Mouse (Mus musculus) MEL (cell line): Measurements from ENCODE around the gene Rapgef1. TPM values are rescaled to one million over a fixed set of nuclear protein-coding genes. Genes with fewer than 3 reads are reported as not detected.
A peak's percentile ranks its signal among the peaks of the same experiment; 100 is the strongest.
"Not testable (repeated sequence)": the region's sequence is repeated elsewhere in the genome, so short reads cannot be mapped to it uniquely, and the experiment has no call there.

Source experiments
- DNase-seq: peaks from one replicate; pipeline ENCODE4 v3.0.0; 2011; ENCODE audit warnings: low read depth, low spot score
- H3K27ac ChIP-seq: 2 replicates; pipeline ENCODE4 v1.5.1; 2012; ENCODE audit warnings: low read depth, mild to moderate bottlenecking, control low read depth, low read length, moderate library complexity; ENCODE audit not compliant: control insufficient read depth
- H3K27me3 ChIP-seq, 2 experiments: fragments of 150-350 bp in 1 of 2; sonication (generic) in 1 of 2; 2 replicates each; pipeline ENCODE4 v1.6.1; 2012; ENCODE audit warnings: low read length in 2 of 2, mild to moderate bottlenecking in 2 of 2, improper control_type of control experiment in 1 of 2, moderate library complexity in 1 of 2; ENCODE audit not compliant: insufficient read depth in 2 of 2, control insufficient read depth in 1 of 2
- H3K36me3 ChIP-seq, 2 experiments: 2 replicates each; pipeline ENCODE4 v1.6.1; 2012 to 2014; ENCODE audit warnings: low read length in 2 of 2, improper control_type of control experiment in 1 of 2, inconsistent platforms in 1 of 2, mild to moderate bottlenecking in 1 of 2; ENCODE audit not compliant: insufficient read depth in 2 of 2, control insufficient read depth in 1 of 2
- H3K4me1 ChIP-seq, 2 experiments: fragments of 150-350 bp in 1 of 2; sonication (generic) in 1 of 2; 2 replicates each; pipeline ENCODE4 v1.6.1; 2012; ENCODE audit warnings: low read length in 2 of 2, improper control_type of control experiment in 1 of 2, mild to moderate bottlenecking in 1 of 2; ENCODE audit not compliant: insufficient read depth in 2 of 2, control insufficient read depth in 1 of 2
- H3K4me3 ChIP-seq, 2 experiments: fragments of 150-350 bp in 1 of 2; sonication (generic) in 1 of 2; 2 replicates each; pipeline ENCODE4 v1.5.1; 2012; ENCODE audit warnings: low read depth in 2 of 2, low read length in 2 of 2, mild to moderate bottlenecking in 2 of 2, moderate library complexity in 2 of 2, control low read depth in 1 of 2, improper control_type of control experiment in 1 of 2; ENCODE audit not compliant: control insufficient read depth in 1 of 2, insufficient read depth in 1 of 2
- H3K79me2 ChIP-seq: 2 replicates; pipeline ENCODE4 v1.6.1; 2012; ENCODE audit warnings: mild to moderate bottlenecking, low read length, moderate library complexity; ENCODE audit not compliant: control insufficient read depth, poor library complexity, insufficient read depth
- H3K9ac ChIP-seq: 2 replicates; pipeline ENCODE4 v1.6.1; 2012; ENCODE audit warnings: low read depth, mild to moderate bottlenecking, control low read depth, low read length, moderate library complexity; ENCODE audit not compliant: control insufficient read depth, poor library complexity, severe bottlenecking
- H3K9me3 ChIP-seq: fragments of 150-350 bp; sonication (generic); replicated peaks from 2 replicates; pipeline ENCODE4 v1.6.1; 2012; ENCODE audit warnings: mild to moderate bottlenecking, low read length, improper control_type of control experiment, moderate library complexity; ENCODE audit not compliant: insufficient read depth
- BHLHE40 ChIP-seq: IDR thresholded peaks from 2 replicates; pipeline ENCODE4 v1.6.1; 2012; ENCODE audit warnings: low read depth, mild to moderate bottlenecking, inconsistent platforms, low read length, improper control_type of control experiment, borderline replicate concordance
- CHD1 ChIP-seq: IDR thresholded peaks from 2 replicates; pipeline ENCODE4 v1.6.1; 2012; ENCODE audit warnings: low read depth, mild to moderate bottlenecking, inconsistent platforms, low read length, improper control_type of control experiment
- CHD2 ChIP-seq: IDR thresholded peaks from 2 replicates; pipeline ENCODE4 v1.6.1; 2011; ENCODE audit warnings: low read length, improper control_type of control experiment
- CTCF ChIP-seq, 3 experiments: IDR thresholded peaks in 2 of 3; conservative IDR thresholded peaks in 1 of 3; 2 replicates each; pipeline ENCODE4 v1.5.1; 2011 to 2012; ENCODE audit warnings: low read length in 3 of 3, low read depth in 2 of 3, mild to moderate bottlenecking in 2 of 3, improper control_type of control experiment in 1 of 3, inconsistent platforms in 1 of 3, mixed read lengths in 1 of 3, moderate library complexity in 1 of 3; ENCODE audit not compliant: control insufficient read depth in 1 of 3, insufficient read depth in 1 of 3, poor library complexity in 1 of 3, severe bottlenecking in 1 of 3
- E2F4 ChIP-seq: IDR thresholded peaks from 2 replicates; pipeline ENCODE4 v1.6.1; 2011; ENCODE audit warnings: low read depth, low read length, improper control_type of control experiment, borderline replicate concordance
- ELF1 ChIP-seq: IDR thresholded peaks from 2 replicates; pipeline ENCODE4 v1.6.1; 2014; ENCODE audit warnings: low read depth, mild to moderate bottlenecking, inconsistent platforms, low read length, improper control_type of control experiment, moderate library complexity
- EP300 ChIP-seq, 2 experiments: IDR thresholded peaks; 2 replicates each; pipeline ENCODE4 v1.6.1; 2011; ENCODE audit warnings: improper control_type of control experiment in 2 of 2, low read length in 2 of 2, low read depth in 1 of 2, mild to moderate bottlenecking in 1 of 2
- GATA1 ChIP-seq: IDR thresholded peaks from 2 replicates; pipeline ENCODE4 v1.6.1; 2011; ENCODE audit warnings: low read depth, low read length, improper control_type of control experiment
- JUND ChIP-seq: IDR thresholded peaks from 2 replicates; pipeline ENCODE4 v1.6.1; 2011; ENCODE audit warnings: low read depth, mild to moderate bottlenecking, improper control_type of control experiment, low read length
- KAT2A ChIP-seq: conservative IDR thresholded peaks from 2 replicates; pipeline ENCODE4 v1.6.1; 2012; ENCODE audit warnings: low read depth, low read length, improper control_type of control experiment, inconsistent platforms
- MAFK ChIP-seq: IDR thresholded peaks from 2 replicates; pipeline ENCODE4 v1.6.1; 2011; ENCODE audit warnings: low read depth, mild to moderate bottlenecking, low read length, improper control_type of control experiment, borderline replicate concordance
- MAX ChIP-seq: IDR thresholded peaks from 2 replicates; pipeline ENCODE4 v1.6.1; 2011; ENCODE audit warnings: low read length, improper control_type of control experiment
- MAZ ChIP-seq: IDR thresholded peaks from 2 replicates; pipeline ENCODE4 v1.6.1; 2012; ENCODE audit warnings: low read depth, mild to moderate bottlenecking, inconsistent platforms, low read length, improper control_type of control experiment
- MEF2A ChIP-seq: IDR thresholded peaks from 2 replicates; pipeline ENCODE4 v1.6.1; 2014; ENCODE audit warnings: low read depth, mild to moderate bottlenecking, inconsistent platforms, low read length, improper control_type of control experiment; ENCODE audit not compliant: poor library complexity, insufficient replicate concordance, severe bottlenecking; ENCODE audit errors: extremely low read depth
- MXI1 ChIP-seq: IDR thresholded peaks from 2 replicates; pipeline ENCODE4 v1.6.1; 2011; ENCODE audit warnings: mild to moderate bottlenecking, low read depth, low read length, improper control_type of control experiment
- MYB ChIP-seq: IDR thresholded peaks from 2 replicates; pipeline ENCODE4 v1.6.1; 2011; ENCODE audit warnings: mild to moderate bottlenecking, low read depth, low read length, improper control_type of control experiment
- MYC ChIP-seq: IDR thresholded peaks from 2 replicates; pipeline ENCODE4 v1.6.1; 2011; ENCODE audit warnings: low read depth, mild to moderate bottlenecking, low read length, improper control_type of control experiment, moderate library complexity
- NELFE ChIP-seq: IDR thresholded peaks from 2 replicates; pipeline ENCODE4 v1.6.1; 2011; ENCODE audit warnings: low read depth, low read length, improper control_type of control experiment
- POLR2AphosphoS2 ChIP-seq: IDR thresholded peaks from 2 replicates; pipeline ENCODE4 v1.6.1; 2011; ENCODE audit warnings: low read length, improper control_type of control experiment
- POLR2AphosphoS5 ChIP-seq: IDR thresholded peaks from 2 replicates; pipeline ENCODE4 v1.6.1; 2012; ENCODE audit warnings: low read depth, borderline replicate concordance, mild to moderate bottlenecking, inconsistent platforms, low read length, moderate library complexity, mixed read lengths
- RAD21 ChIP-seq: IDR thresholded peaks from 2 replicates; pipeline ENCODE4 v1.6.1; 2011; ENCODE audit warnings: mild to moderate bottlenecking, low read depth, low read length, improper control_type of control experiment
- SIN3A ChIP-seq: IDR thresholded peaks from 2 replicates; pipeline ENCODE4 v1.6.1; 2012; ENCODE audit warnings: low read length, improper control_type of control experiment, inconsistent platforms
- SMC3 ChIP-seq: IDR thresholded peaks from 2 replicates; pipeline ENCODE4 v1.6.1; 2011; ENCODE audit warnings: low read depth, low read length, improper control_type of control experiment
- UBTF ChIP-seq: IDR thresholded peaks from 2 replicates; pipeline ENCODE4 v1.6.1; 2012; ENCODE audit warnings: low read depth, mild to moderate bottlenecking, inconsistent platforms, low read length, improper control_type of control experiment, moderate library complexity, borderline replicate concordance; ENCODE audit not compliant: insufficient read depth
- USF2 ChIP-seq, 2 experiments: IDR thresholded peaks; 2 replicates each; pipeline ENCODE4 v1.6.1; 2011 to 2012; ENCODE audit warnings: improper control_type of control experiment in 2 of 2, low read length in 2 of 2, borderline replicate concordance in 1 of 2, inconsistent platforms in 1 of 2, low read depth in 1 of 2, mild to moderate bottlenecking in 1 of 2; ENCODE audit not compliant: insufficient read depth in 1 of 2
- ZC3H11A ChIP-seq: IDR thresholded peaks from 2 replicates; pipeline ENCODE4 v1.6.1; 2012; ENCODE audit warnings: low read depth, mild to moderate bottlenecking, inconsistent platforms, low read length, improper control_type of control experiment
- ZKSCAN1 ChIP-seq: IDR thresholded peaks from 2 replicates; pipeline ENCODE4 v1.6.1; 2012; ENCODE audit warnings: low read depth, mild to moderate bottlenecking, inconsistent platforms, low read length, improper control_type of control experiment, moderate library complexity
- ZMIZ1 ChIP-seq: IDR thresholded peaks from 2 replicates; pipeline ENCODE4 v1.6.1; 2012; ENCODE audit warnings: low read depth, mild to moderate bottlenecking, inconsistent platforms, low read length, improper control_type of control experiment, moderate library complexity
- ZNF384 ChIP-seq: IDR thresholded peaks from 2 replicates; pipeline ENCODE4 v1.6.1; 2012; ENCODE audit warnings: low read depth, mild to moderate bottlenecking, inconsistent platforms, low read length, improper control_type of control experiment
- polyA plus RNA-seq, 2 experiments: library from polyadenylated mRNA; stranded (reverse) in 1 of 2; unstranded in 1 of 2; fragments of >175 nt in 1 of 2; fragments of >200 nt in 1 of 2; gene quantifications; 2 replicates each; pipeline versions ENCODE4 v1.2.1 to v1.2.4; 2012; ENCODE audit warnings: low replicate concordance in 2 of 2, low read depth in 1 of 2; ENCODE audit not compliant: insufficient read length in 2 of 2, insufficient read depth in 1 of 2, missing spikeins in 1 of 2
- total RNA-seq: library from RNA; depleted of rRNA; stranded (reverse); fragments of 300-350 nt; gene quantifications from 2 replicates; pipeline ENCODE4 v1.2.3, GENCODE M21; 2012

Rapgef1 gene
- total and polyA plus RNA-seq, 3 experiments: 57.2 to 88.3 (median 77.0) TPM

- DNase-seq: peak; percentile 64
- peak overlapping the region; percentile 26 to 36; a peak in 3 of 4 replicates for H3K4me3 ChIP-seq
- H3K36me3 ChIP-seq: peaks cover 0 to 49% of the 10 kb centered on the region in 2 experiments; a peak in 2 of 4 replicates
- H3K27me3 ChIP-seq, H3K9me3 ChIP-seq: not testable (repeated sequence)
- TF ChIP-seq CHD1 (peak; percentile 53; the same call in 1 of the 2 replicates), GATA1 (0 out of 2 replicates have a peak, but pooled peaks have one; percentile 19)
- peak overlapping the region; percentile 84 for H3K27ac ChIP-seq
- peaks cover 23 to 59% of the 10 kb centered on the region in 2 experiments for H3K4me1 ChIP-seq
- H3K9ac ChIP-seq: peak overlapping the region; percentile 38
- peaks cover 77% of the 10 kb centered on the region for H3K79me2 ChIP-seq
These were observed 12.1 kb downstream of the Rapgef1 start for GRCm38 (mm10) chr2:29631564-29632167.

- Histone ChIP-seq H3K4me1 (peaks cover 23 to 58% of the 10 kb centered on the region in 2 experiments), H3K9ac (peak overlapping the region; percentile 37; the same call in 1 of the 2 replicates), H3K27me3 (no peaks in the 10 kb centered on the region), H3K9me3 (no peaks in the 10 kb centered on the region), H3K27ac (peak overlapping the region; percentile 92), H3K4me3 (peak overlapping the region in 1 of 2 experiments; percentile 26; a peak in 2 of 4 replicates), H3K36me3 (peaks cover 0 to 49% of the 10 kb centered on the region in 2 experiments; a peak in 2 of 4 replicates), H3K79me2 (peaks cover 73% of the 10 kb centered on the region)
- peak; percentile 97 for DNase-seq
- TF ChIP-seq SIN3A (peak; percentile 90), GATA1 (peak; percentile 97), MYC (peak; percentile 94), BHLHE40 (peak; percentile 29; the same call in 1 of the 2 replicates), MYB (no peak; the same call in 1 of the 2 replicates), NELFE (no peak), MAX (peak; percentile 91), MXI1 (peak; percentile 95), POLR2AphosphoS2 (no peak), MAFK (no peak), MEF2A (no peak), ZNF384 (peak; percentile 49), CTCF (IDR thresholded peaks at IDR 0.05 in 2 of 3, conservative IDR thresholded peaks at IDR 0.05 in 1 of 3; ENCODE audit: control insufficient read depth in 1 of 3, insufficient read depth in 1 of 3, low read depth in 2 of 3, low read length in 3 of 3, poor library complexity in 1 of 3, severe bottlenecking in 1 of 3) (no peak), KAT2A (no peak), E2F4 (no peak), ZC3H11A (no peak), POLR2AphosphoS5 (no peak), JUND (0 out of 2 replicates have a peak, but pooled peaks have one; percentile 12), CHD2 (no peak), RAD21 (no peak), ZMIZ1 (no peak), EP300 (IDR thresholded peaks at IDR 0.05; ENCODE audit: low read depth in 1 of 2, low read length in 2 of 2) (peak; percentile 94 to 95), CHD1 (no peak), USF2 (IDR thresholded peaks at IDR 0.05; ENCODE audit: borderline replicate concordance in 1 of 2, insufficient read depth in 1 of 2, low read depth in 1 of 2, low read length in 2 of 2) (peak in 1 of 2 experiments; percentile 62; a peak in 2 of 4 replicates), SMC3 (no peak), MAZ (peak; percentile 99), ELF1 (peak; percentile 54; the same call in 1 of the 2 replicates), ZKSCAN1 (no peak), UBTF (no peak)
These were observed 12.7 kb downstream of the Rapgef1 start for GRCm38 (mm10) chr2:29632168-29632662.
